Mouse (Mus musculus): ENCODE measurements around the gene Sox13. TPM values are rescaled to one million over a fixed set of nuclear protein-coding genes. Genes with fewer than 3 reads are reported as not detected.
"Not testable (repeated sequence)": the region's sequence is repeated elsewhere in the genome, so short reads cannot be mapped to it uniquely, and the experiment has no call there.

Sox13 gene
- polyA plus RNA-seq, 1 experiment from 2014 or later = 12.3 TPM

GRCm38 (mm10) chr1:133346531-133346930, 77.6 kb downstream of the Sox13 start:
- no peak overlapping the region for H3K4me3 ChIP-seq (ENCODE audit: low read depth, low read length)
- 75% methylated on average over 9 of the region's 9 CpGs for WGBS
- H3K36me3 ChIP-seq (ENCODE audit: control insufficient read depth, insufficient read depth) = no peaks in the 10 kb centered on the region
- no peaks in the 10 kb centered on the region; the same call in 1 of the 2 replicates for H3K4me1 ChIP-seq (replicated peaks; ENCODE audit: control insufficient read depth, insufficient read depth, low read length)
- no peaks in the 10 kb centered on the region for H3K9me3 ChIP-seq (ENCODE audit: control insufficient read depth)
- no peak overlapping the region for H3K27ac ChIP-seq (ENCODE audit: low read depth, low read length)
- no peak for TF ChIP-seq CTCF (IDR thresholded peaks at IDR 0.05; ENCODE audit: low read depth)
- ATAC-seq = no peak
- H3K9ac ChIP-seq (ENCODE audit: low read depth, low read length) = no peak overlapping the region
- H3K4me2 ChIP-seq (replicated peaks; ENCODE audit: low read depth) = no peak overlapping the region
- H3K27me3 ChIP-seq (replicated peaks; ENCODE audit: control insufficient read depth, insufficient read depth, low read length) = no peaks in the 10 kb centered on the region

GRCm38 (mm10) chr1:133344357-133344756, 79.8 kb downstream of the Sox13 start:
- Histone ChIP-seq H3K4me3 (ENCODE audit: low read depth, low read length) (no peak overlapping the region), H3K9me3 (ENCODE audit: control insufficient read depth) (no peaks in the 10 kb centered on the region), H3K4me2 (replicated peaks; ENCODE audit: low read depth) (no peak overlapping the region), H3K27me3 (replicated peaks; ENCODE audit: control insufficient read depth, insufficient read depth, low read length) (no peaks in the 10 kb centered on the region), H3K9ac (ENCODE audit: low read depth, low read length) (no peak overlapping the region), H3K27ac (ENCODE audit: low read depth, low read length) (no peak overlapping the region), H3K4me1 (replicated peaks; ENCODE audit: control insufficient read depth, insufficient read depth, low read length) (no peaks in the 10 kb centered on the region; the same call in 1 of the 2 replicates), H3K36me3 (ENCODE audit: control insufficient read depth, insufficient read depth) (no peaks in the 10 kb centered on the region)
- no peak for ATAC-seq
- 74% methylated on average over 2 of the region's 2 CpGs for WGBS
- no peak for TF ChIP-seq CTCF (IDR thresholded peaks at IDR 0.05; ENCODE audit: low read depth)

- not testable (repeated sequence) for H3K27ac ChIP-seq (ENCODE audit: low read depth, low read length); H3K4me3 ChIP-seq (ENCODE audit: low read depth, low read length); H3K4me2 ChIP-seq (replicated peaks; ENCODE audit: low read depth); H3K4me1 ChIP-seq (replicated peaks; ENCODE audit: control insufficient read depth, insufficient read depth, low read length); H3K9me3 ChIP-seq (ENCODE audit: control insufficient read depth); H3K9ac ChIP-seq (ENCODE audit: low read depth, low read length); H3K27me3 ChIP-seq (replicated peaks; ENCODE audit: control insufficient read depth, insufficient read depth, low read length); H3K36me3 ChIP-seq (ENCODE audit: control insufficient read depth, insufficient read depth); ATAC-seq
- 36% methylated on average over 1 of the region's 1 CpGs for WGBS
These were observed 83.8 kb downstream of the Sox13 start for GRCm38 (mm10) chr1:133340403-133340802.

- H3K36me3 ChIP-seq (ENCODE audit: control insufficient read depth, insufficient read depth) = no peaks in the 10 kb centered on the region
- H3K4me1 ChIP-seq (replicated peaks; ENCODE audit: control insufficient read depth, insufficient read depth, low read length) = no peaks in the 10 kb centered on the region; the same call in 1 of the 2 replicates
- no peak overlapping the region for H3K4me2 ChIP-seq (replicated peaks; ENCODE audit: low read depth)
- TF ChIP-seq CTCF (IDR thresholded peaks at IDR 0.05; ENCODE audit: low read depth) = no peak
- H3K9me3 ChIP-seq (ENCODE audit: control insufficient read depth) = no peaks in the 10 kb centered on the region
- no peak for ATAC-seq
- H3K9ac ChIP-seq (ENCODE audit: low read depth, low read length) = no peak overlapping the region
- H3K27me3 ChIP-seq (replicated peaks; ENCODE audit: control insufficient read depth, insufficient read depth, low read length) = no peaks in the 10 kb centered on the region; the same call in 1 of the 2 replicates
- H3K27ac ChIP-seq (ENCODE audit: low read depth, low read length) = no peak overlapping the region
- H3K4me3 ChIP-seq (ENCODE audit: low read depth, low read length) = no peak overlapping the region
- WGBS = 74% methylated on average over 6 of the region's 6 CpGs
These were observed 90.2 kb downstream of the Sox13 start for GRCm38 (mm10) chr1:133333937-133334336.

GRCm38 (mm10) chr1:133332656-133333430, 91.3 kb downstream of the Sox13 start:
- TF ChIP-seq CTCF (IDR thresholded peaks at IDR 0.05; ENCODE audit: low read depth) = no peak

More at GRCm38 (mm10) chr1:133332656-133333430, 91.3 kb downstream of the Sox13 start:
- Histone ChIP-seq H3K27me3 (replicated peaks; ENCODE audit: control insufficient read depth, insufficient read depth, low read length) (no peaks in the 10 kb centered on the region; the same call in 1 of the 2 replicates), H3K4me1 (replicated peaks; ENCODE audit: control insufficient read depth, insufficient read depth, low read length) (no peaks in the 10 kb centered on the region; the same call in 1 of the 2 replicates), H3K4me2 (replicated peaks; ENCODE audit: low read depth) (no peak overlapping the region), H3K9me3 (ENCODE audit: control insufficient read depth) (no peaks in the 10 kb centered on the region), H3K4me3 (ENCODE audit: low read depth, low read length) (no peak overlapping the region), H3K9ac (ENCODE audit: low read depth, low read length) (no peak overlapping the region), H3K27ac (ENCODE audit: low read depth, low read length) (no peak overlapping the region), H3K36me3 (ENCODE audit: control insufficient read depth, insufficient read depth) (no peaks in the 10 kb centered on the region)
- WGBS = 92% methylated on average over 11 of the region's 11 CpGs
- ATAC-seq = no peak

Other genes starting within 250 kb of the Sox13 start
- 164 and 187 TPM in 2 replicates for gene Golt1a, start 114.6 kb downstream of the Sox13 start, polyA plus RNA-seq (2015; fragmentation: Nextera tagmentation; extraction: Ambion mirVana)
- gene Kiss1, start 102.5 kb downstream of the Sox13 start, polyA plus RNA-seq (2015; fragmentation: Nextera tagmentation; extraction: Ambion mirVana) = not detected in 2 replicates
- 4.3 and 5.7 TPM in 2 replicates for gene Ren1, start 73.9 kb downstream of the Sox13 start, polyA plus RNA-seq (2015; fragmentation: Nextera tagmentation; extraction: Ambion mirVana)
- gene Etnk2, start 60.8 kb downstream of the Sox13 start, polyA plus RNA-seq (2015; fragmentation: Nextera tagmentation; extraction: Ambion mirVana) = 6.0 and 6.2 TPM in 2 replicates
- 348 and 361 TPM in 2 replicates for gene Snrpe, start 185.9 kb upstream of the Sox13 start, polyA plus RNA-seq (2015; fragmentation: Nextera tagmentation; extraction: Ambion mirVana)
- gene Zbed6, start 236.5 kb upstream of the Sox13 start, polyA plus RNA-seq (2015; fragmentation: Nextera tagmentation; extraction: Ambion mirVana) = 0.90 and 0.93 TPM in 2 replicates
- gene Gm38394, start 236.9 kb upstream of the Sox13 start, polyA plus RNA-seq (2015; fragmentation: Nextera tagmentation; extraction: Ambion mirVana) = 1.9 and 2.5 TPM in 2 replicates

Measured in intestine, postnatal 0 days (tissue).